Mouse (Mus musculus): Measurements from ENCODE around the gene 2300009A05Rik.

The 2300009A05Rik gene

DNA sequence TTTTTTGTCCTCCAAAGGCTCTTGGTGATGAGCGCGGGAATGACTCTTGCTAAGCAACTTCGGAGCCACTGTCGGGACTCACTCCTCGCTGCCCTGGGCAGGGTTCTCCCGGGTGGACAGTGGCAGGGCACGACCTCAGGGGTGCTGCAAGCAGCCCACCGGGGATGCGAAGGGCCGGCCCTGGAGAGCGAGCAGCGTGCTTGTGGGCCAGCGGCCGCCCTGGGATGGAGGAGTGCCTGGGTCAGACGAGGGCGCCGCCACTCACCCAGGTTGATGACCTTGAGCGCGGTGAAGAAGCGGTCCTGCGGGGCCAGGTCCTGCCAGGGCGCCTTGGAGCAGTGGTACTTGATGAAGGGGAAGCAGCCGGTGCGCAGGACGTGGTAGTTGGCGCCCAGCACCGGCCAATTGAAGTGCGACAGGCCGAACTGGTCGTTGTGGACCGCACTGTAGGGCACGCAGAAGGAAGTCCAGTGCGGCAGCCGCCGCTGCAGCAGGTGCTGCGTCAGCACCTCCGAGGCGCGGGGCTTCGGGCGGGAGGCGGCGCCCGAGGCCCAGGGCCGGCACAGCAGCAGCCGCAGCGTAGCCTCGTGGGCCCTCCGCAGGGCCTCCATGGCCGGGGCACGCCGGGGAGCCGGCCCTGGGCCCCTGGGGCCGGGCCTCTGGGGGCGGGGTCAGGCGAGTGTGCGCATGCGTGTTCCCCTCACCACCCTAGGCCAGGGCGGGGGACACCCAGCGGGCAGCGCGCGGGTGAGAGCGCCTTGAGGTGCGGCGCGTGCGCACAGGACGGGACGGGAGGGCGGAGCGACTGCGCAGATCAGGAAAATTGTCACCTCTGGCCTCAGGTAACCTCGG, at the start of gene 2300009A05Rik:
TSS of gene 2300009A05Rik (minus strand) at position 636 of the 852 bp plus-strand sequence.
- DNase-seq (ENCODE audit: low spot score) = peak; percentile 94

DNA sequence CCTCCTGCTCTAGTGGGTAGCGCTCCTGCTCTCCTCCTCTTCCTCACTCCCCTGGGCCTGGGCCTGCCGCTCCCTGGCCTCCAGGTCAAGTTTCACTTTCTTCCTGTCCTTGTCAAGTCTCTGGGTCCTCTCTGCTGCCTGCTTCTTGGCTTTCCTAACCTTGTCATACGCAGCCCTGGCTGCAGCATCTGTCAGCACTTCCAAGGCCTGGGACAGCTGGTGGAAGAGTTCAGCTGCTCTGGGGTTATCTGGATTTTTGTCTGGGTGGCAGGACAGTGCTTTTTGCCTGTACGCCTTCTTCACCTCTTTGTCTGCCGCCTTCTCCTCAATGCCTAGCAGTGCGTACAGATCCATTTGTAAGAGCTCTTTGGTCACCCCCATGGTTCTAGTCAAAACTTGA, 44.6 kb upstream of the 2300009A05Rik start:
- DNase-seq (ENCODE audit: low spot score) = peak; percentile 3

DNA sequence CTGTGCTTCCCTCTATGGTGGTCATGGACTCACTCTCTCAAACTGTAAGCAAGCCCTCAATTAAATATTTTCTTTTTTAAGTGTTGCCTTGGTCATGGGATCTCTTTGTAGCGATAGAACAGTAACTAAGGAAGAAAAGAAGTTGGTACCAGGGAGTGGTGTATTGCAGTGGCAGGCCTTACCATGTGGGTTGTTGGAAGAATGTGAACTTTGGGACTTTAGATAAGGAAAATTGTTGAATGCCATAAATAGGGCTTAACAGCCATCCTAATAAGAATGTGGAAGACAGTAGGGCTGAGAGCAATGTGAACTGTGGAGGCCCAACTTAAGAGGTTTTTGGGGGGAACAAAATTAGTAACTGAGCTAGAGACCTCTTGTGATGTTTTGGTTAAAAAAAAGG, 31.6 kb upstream of the 2300009A05Rik start:
- no peak for DNase-seq (ENCODE audit: low spot score)

DNA sequence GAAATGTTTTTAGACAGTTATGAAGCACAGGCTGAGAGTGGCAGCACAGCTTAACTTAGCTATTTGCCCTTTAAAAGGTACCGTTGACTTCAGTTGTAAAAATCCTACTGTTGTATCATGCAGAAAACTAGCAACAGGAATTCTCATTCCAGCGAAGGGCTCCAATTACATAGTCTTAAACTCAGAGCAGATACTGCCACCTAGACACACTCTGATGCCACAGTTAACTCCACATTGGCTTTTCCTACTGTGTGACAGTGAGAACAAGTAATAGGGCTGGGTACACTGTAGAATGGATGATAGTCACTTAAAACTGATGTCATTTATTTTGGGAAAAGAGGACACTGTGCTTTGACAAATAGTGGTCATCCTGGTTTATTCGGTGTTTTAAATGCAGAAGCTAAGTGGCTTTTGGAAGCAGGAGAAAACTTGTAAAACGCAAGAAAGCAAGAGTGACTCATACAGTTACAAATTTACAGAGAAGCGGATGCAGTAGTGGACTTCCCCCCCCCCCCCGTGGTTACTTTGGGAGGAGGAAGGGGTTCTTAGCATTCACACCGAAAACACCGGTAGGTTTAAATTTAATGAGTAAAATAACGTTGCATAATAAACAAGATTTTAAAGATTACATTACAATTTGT, 22.2 kb upstream of the 2300009A05Rik start:
- no peak for DNase-seq (ENCODE audit: low spot score)

DNA sequence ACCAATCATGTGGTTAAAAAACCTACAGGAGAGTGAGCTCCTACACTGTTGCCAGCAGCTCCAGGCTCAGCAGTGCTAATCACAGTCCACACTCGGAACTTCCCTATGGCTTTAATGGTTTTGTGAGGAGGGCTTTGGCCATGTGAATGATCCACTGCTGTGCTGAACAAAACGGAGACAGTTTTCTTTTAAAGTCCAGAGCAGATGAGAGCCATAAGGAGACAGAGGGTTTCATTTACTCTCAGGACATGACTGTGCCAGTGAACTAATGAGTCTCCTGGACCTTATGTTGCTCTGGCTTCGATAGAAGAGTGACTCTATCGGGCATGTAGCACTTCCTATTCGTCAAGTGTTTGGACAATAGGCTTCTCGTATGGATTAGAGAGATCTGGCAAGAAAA, 21.4 kb upstream of the 2300009A05Rik start:
- no peak for DNase-seq (ENCODE audit: low spot score)

DNA sequence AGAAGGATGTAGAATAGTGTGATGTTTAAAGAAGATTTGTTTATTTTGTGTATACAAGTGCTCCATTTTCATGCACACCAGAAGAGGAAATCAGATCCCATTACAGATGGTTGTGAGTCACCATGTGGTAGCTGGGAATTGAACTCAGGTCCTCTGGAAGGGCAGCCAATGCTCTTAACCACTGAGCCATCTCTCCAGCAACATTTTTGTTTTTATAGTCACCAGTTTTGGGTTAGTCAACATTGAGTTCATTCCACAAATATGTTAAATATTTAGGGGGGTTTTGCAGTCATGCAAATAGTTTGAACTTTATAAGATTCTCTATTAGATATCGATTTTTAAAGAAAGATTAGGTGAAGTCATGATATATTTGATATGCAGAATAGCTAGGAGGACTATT, 1.1 kb upstream of the 2300009A05Rik start:
- DNase-seq (ENCODE audit: low spot score) = no peak

DNA sequence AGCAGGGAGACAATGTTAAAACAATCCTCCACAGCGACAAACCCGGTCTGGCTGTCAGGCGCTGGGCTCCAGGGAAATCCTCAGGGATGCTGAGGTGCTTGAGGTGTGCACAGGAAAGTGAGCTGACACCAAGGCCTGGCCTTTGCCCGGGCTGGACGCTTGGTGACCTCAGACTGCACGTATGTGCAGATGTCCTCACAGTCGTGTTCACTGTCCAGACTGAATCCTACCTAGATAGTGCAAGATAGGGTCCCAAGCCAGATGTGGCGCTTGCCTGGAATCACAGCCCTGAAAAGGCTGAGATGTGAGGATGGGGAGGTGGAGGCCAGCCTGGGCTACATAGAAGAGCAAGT, 393 bp upstream of the 2300009A05Rik start:
- no peak for DNase-seq (ENCODE audit: low spot score)

DNA sequence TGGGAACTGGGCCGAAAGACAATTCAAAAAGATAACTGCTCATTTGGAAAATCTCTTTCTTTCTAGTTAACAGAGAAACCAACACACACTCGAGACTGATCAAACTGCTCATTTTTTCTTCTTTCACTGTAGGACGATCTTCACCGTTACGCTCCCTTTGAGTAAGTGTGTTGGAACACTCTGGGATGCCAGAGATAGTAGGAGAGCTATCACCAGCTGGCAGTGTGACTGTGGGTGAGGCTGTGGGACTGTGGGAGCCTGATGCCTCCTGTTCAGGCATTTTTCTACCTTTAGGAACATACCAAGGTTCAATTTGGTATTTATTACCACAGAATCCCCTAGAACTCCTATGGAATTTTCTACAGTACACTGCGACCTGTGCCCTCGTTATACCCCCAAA, 3.4 kb downstream of the 2300009A05Rik start:
- no peak for DNase-seq (ENCODE audit: low spot score)

DNA sequence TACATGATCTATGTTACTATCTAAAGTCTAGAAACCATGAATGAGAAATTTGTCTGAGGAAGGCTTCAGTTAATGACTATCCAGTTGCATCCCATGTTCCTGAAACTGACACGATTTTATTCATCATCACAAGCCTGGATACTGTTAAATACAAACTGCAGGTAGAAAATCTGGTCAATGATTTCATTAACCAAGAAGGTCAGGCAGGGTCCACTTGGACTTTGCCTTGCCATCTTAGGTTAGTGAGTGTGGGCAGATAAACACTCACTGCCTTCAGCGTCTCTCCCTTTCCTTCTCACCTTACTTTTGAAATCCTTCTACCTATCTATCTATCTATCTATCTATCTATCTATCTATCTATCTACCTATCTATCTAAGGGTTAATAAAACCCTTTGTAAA, 7.7 kb downstream of the 2300009A05Rik start:
- no peak for DNase-seq (ENCODE audit: low spot score)

DNA sequence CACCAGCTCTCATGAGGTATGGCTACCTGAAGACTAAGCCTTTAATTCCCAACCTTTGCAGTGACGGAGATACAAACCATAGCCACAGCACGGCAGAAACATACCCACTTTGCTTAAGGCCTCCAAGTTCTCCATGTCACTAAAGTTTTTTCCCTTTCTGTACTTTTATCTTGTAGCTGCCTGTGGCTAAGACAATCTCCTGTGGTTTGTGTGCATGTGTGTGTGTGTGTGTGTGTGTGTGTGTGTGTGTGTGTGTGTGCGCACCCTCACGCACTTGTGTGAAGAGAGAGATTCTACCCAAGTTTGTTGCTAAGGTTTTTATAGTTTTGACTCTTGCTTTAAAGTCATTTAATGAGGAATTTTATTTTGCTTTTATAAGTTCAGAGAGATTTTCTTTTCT, 16.3 kb downstream of the 2300009A05Rik start:
- DNase-seq (ENCODE audit: low spot score) = no peak

DNA sequence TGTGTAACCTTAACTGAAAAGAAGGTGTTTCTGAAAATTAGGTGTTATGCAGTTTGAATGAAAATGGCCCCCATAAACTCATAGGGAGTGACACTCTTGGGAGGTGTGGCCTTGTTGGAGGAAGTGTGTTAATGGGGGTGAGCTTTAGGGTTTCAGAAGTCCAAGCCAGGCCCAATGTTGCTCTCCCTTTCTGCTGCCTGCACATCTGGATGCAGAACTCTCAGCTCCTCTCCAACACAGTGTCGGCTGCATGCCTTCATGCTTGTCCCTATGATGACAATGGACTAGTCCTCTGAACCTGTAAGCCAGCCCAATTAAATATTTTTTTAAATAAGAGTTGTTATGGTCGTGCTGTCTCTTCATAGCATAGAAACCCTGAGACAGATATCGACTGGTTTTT, 18.7 kb downstream of the 2300009A05Rik start:
- DNase-seq (ENCODE audit: low spot score) = no peak

DNA sequence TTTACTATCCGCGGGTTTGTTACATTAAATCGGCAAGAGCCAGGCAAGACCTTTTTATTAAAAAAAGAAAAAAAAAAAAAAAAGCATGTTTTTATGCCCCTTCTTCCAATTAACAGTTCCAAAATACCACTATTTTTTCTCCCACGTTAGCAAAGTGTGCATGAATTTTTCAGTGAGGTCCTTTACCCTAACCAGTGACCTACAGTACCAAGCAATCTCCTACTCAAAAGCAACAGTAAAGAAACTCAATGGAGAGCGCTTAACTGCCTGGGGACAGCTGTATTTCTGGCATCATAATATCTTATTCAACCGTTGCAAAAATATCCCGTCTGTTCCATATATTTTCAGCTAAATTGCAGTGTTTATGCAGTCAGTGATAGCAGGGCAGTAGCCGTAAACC, 20.9 kb downstream of the 2300009A05Rik start:
- peak; percentile 24 for DNase-seq (ENCODE audit: low spot score)

DNA sequence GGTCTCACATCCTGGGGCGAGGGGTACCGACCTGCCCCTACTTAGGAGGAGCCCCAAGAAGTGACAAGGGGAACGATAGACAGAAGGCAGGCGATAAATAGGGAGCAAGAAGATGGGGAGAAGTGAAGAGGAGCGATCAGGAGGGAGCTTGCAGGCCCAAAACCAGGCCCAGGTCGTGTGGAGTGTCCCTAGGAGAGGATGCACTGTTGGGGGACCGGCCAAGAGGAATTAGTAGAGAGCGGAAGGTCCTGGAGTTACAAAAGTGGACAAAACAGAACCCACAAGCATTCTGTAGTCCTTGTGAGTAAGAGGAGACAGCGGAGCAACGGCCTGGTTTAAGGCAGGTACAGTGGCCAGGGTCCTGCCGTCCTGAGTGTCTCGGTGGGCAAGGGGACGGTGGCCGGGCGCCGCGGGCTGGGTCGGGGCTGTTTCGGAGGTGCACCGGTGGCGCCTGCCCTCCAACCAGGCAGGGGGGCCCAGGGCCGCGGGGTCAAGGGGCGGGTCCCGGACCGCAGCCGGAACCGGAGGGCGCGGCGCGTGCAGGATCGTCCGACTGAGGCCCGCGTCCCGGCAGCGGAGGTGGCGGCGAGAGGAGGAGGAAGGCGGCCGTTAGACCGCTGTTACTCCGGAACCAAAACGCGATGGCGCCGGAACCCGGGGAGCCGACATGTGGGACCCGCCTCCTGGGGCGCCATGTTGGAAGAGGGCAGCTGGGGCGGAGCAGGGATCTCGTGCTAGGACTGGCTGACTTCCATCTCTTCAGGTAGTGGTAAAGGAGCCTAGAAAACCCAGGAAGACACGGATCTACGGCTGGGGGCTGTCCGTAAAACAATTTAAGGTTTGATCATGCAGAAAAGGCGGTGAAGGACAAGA, 21.5 kb downstream of the 2300009A05Rik start, which contains the start of gene Map2k5:
TSS of gene Map2k5 (minus strand) at position 633 of the 873 bp plus-strand sequence.
- DNase-seq (ENCODE audit: low spot score) = peak; percentile 86

DNA sequence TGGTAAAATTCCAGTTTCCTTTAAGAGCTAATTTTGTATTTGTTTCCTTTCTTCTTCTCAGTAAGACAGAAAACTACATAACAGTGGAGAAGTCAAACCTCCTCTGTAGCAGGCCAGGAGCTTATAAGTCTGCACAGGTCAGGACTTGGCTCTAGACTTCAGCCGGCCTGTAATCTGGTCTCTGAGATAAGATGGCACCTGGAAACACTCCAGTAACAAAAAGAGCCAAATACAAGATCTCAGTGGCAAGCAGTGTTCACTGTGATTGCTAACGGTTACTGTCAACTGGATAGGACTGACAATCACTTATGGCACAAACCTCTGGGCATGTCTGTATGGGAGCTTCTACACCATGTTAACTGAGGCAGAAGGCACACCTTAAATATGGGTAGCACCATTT, 25.7 kb downstream of the 2300009A05Rik start:
- DNase-seq (ENCODE audit: low spot score) = no peak

DNA sequence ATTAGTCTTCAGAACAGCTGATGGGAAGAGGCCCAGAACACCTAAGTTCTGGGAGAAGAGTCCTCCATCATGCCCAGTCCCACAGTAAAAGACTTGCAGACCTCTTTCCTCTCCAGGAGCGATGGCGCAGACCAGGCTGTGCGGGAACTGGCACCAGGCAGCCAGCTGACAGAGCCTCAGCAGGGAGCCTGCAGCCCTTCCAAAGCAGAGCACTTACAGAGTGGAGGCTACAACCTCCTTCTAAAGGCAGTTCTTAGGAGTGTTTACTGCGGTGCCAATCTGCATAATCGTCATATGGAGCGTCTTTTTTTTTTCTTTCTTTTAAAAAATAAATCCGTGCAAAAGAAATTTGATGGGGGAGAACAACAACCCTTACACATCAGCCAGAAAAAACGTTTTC, 26.5 kb downstream of the 2300009A05Rik start:
- no peak for DNase-seq (ENCODE audit: low spot score)

DNA sequence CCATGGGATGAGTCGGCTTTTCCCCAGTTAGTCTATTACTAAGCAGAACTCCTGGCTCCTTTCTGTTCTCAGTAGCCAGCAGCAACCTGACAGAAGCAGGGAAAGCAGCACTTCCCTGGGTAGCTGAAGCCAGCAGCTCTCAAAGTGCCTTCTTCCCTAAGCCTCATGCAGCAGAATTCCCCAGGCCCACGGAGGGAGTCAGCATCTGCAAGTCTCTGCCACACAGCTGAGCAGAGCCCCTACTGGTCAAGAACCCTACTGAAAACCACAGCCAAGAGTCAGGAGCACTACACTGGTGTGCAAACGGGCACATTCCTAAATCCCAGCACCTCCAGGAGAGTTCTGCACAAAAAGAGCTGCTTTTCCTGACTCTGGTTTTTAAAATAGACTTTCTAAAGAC, 38.6 kb downstream of the 2300009A05Rik start:
- DNase-seq (ENCODE audit: low spot score) = no peak

DNA sequence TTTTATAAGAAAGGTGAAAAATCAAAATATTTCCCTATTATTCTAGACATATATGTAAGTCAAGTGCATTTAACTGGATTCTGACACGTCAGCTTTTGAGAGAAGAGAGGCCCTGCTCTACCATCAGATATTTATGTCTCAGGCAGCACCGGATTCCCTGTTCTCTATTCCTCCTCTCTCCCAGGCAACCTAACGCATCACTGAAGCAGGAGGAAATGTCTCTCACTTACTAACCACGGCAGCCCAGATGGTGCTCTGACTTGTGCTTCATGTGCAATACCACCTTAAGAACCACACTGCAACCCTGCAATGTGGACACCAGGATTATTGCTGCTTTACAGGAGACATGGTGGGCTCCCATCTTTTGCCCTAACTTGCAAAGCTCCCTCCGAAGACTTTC, 40.0 kb downstream of the 2300009A05Rik start:
- no peak for DNase-seq (ENCODE audit: low spot score)

DNA sequence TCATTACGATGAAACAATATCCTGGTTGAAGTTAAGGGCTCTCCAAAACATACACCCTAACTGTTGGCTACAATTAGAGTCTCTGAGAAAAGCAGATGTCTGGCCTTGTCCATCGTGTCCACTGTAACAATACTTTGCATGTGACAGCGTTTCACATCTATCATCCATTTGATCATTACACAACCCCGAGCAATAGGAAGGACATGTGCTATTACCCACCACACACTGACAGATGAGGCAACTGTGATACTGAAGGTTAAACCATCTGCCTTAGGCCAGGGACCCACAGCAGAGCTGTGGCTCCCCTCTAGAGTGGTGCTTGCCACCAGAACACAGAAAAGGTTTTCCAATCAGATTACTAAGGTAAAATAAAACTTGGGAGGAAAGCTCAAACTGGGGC, 42.3 kb downstream of the 2300009A05Rik start:
- DNase-seq (ENCODE audit: low spot score) = no peak

DNA sequence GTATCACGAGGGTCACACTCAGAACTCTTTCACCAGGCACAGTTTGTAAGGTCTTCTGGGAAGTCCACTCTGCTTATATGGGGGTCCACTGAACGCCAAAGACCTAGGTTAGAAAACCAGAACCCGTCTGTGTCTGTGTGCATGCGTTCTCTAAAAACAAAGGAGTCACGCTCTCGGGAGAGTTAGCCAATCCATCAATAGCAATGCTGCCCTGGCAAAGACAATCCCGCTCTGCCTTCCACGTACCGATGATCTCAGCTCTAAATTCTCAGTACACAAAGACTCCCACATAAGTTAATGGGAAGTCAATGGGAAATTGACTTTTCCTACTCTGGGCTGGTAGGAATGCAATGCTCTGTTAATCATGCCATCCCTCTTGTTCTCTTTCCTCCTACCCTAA, 42.8 kb downstream of the 2300009A05Rik start:
- DNase-seq (ENCODE audit: low spot score) = no peak

DNA sequence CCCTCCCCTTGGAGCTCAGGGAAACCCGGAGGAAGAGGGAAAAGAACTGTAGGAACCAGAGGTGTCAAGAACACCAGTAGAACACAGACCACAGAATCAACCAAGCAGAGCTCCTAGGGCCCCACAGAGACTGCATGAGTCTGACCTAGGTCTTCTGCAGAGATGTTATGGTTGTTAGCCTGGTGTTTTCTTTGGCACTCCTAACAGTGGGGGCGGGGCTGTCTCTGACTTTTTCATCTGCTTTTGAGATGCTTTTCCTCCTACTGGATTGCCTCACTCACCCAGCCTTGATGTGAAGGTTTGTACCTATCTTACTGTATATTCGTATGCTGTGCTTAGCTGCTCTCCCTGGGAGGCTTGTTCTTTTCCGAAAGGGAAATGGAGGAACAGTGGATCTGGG, 44.9 kb downstream of the 2300009A05Rik start:
- no peak for DNase-seq (ENCODE audit: low spot score)

DNA sequence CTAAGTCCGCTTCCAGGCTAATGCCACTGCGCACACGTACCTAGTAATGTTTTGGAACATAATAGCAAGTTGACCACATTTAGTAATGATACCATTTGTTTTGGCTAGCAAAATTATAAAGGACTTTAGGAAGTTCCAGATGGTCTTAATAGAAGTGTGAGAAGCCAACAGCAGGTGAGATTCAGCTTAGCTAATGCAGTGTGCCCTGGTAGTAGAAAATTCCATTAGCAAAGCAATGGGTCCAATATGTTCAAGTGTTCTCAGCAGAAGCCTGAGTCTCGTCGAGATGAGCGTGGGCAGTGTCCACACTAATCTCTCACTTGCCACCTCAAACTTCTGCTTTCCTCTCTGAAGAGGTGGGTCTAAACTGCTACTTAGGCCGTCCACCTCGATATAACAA, 49.0 kb downstream of the 2300009A05Rik start:
- no peak for DNase-seq (ENCODE audit: low spot score)

DNA sequence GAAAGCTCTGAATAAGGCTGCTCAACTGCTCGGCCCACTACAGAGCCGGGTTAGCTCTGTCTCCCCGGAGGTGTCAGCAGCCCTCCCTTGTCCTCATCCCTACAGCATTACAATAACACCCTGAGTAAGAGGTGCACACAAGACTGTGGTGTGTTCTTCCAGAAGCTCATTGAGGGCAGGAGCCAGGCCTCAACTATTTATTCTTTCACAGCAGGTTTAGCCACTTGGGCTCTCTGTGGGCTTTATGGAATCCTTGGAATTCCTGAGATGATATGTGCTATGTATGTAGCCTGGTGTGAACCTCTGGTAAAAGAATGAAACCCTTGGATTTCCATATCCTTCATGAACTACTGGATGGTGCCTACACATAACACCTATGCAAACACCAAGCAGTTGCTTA, 49.8 kb downstream of the 2300009A05Rik start:
- no peak for DNase-seq (ENCODE audit: low spot score)

DNA sequence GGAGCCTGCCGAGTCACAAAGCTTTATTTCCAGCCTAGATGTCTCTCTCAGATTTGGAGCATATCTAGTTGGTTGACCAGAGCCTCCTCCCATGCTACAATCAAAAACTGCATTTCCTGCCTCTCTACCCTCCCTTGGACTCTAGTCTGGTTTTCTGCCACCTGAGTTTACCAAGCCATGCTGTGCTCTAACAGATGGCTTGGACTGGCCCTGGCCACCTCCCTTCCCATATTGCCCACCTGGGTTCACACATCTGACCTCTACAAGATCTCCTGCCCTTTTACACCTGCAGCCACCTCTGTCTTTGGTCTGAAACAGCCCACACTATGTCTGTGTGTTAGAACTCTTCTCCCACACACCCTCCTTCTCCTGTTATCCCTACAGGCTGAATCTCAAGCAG, 50.9 kb downstream of the 2300009A05Rik start:
- no peak for DNase-seq (ENCODE audit: low spot score)
